Mouse (Mus musculus): ENCODE results near the gene 5730480H06Rik.

5730480H06Rik gene

DNA sequence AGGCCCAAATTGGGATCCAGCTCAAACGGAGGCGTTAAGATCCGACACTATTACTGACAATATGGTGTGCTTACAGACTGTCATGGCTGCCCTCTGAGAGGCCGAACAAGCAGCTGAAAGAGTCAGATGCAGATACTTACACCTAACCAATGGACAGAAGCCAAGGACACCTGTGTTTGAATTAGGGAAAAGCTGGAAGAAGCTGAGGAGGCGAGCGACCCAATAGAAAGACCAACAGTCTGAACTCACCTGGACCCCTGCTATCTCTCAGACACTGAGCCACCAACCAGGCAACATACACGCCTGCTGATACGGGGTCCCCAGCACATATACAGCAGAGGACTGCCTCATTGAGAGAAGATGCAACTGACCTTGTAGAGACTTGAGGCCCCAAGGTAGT lies at the start of gene 5730480H06Rik:
5730480H06Rik (plus strand) TSS at position 301 of the 400 bp plus-strand sequence.
- no peak for DNase-seq

DNA sequence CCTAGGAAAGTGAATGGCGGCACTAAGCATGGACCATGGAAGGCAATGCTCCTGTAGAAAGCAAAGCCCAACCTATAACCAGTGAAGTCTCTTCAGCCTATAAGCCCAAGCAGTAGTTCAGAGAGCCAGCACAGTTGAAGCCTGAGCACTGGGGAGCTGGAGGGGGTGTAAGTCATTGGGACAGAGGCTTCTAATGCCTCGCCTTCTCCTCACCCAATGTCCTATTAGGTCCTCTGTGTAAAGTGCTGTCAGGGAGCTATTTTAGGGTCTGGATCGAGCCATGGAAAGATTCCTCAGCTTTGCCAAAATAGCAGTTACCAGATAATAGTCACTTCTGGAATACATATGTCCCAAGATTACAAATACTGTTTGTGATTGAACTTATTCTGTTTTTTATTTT lies 26.6 kb upstream of the 5730480H06Rik start:
- no peak for DNase-seq

DNA sequence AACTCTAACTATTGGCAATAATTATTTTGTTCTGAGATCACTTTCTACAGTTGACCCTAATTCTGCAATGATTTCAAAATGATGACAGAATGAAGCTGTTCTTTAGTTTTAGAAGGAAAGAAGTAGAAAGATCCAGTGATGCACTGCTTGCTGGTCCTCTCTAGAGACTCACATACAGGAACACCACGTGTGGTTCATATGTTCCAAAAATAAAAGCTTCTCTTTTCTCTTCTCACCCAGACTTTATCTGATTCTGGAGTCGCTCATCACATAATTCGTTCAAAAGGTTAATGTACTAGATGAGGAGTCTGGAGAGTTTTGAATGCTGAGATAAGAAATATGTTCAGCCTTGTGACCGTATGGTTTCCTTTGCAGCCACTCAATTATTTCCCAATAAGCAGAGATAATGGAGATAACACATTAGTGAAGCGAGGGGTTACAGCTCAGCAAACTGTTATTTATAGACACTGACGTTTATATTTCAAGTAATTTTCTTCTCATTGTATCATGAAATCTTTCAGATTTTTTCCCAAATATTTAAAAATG lies 12.6 kb upstream of the 5730480H06Rik start:
- no peak for DNase-seq

DNA sequence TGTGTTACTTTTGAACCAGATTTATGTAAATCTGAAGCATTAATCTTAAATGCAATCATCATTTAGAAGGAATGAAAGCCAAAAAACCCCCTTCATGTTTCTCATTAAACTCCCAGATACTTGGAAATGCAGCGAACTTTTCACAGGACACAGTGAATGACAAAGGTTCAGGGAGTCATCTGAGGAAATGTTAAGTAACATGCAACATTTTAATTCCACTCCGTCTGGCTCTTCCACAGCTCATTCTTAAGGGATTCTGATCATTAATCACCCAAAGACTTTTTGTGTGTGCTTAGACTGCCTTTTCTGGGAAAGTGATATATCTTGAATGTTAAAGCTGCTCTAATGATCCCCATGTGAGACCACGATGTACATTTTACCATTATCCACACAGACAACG lies 7.2 kb upstream of the 5730480H06Rik start:
- no peak for DNase-seq

DNA sequence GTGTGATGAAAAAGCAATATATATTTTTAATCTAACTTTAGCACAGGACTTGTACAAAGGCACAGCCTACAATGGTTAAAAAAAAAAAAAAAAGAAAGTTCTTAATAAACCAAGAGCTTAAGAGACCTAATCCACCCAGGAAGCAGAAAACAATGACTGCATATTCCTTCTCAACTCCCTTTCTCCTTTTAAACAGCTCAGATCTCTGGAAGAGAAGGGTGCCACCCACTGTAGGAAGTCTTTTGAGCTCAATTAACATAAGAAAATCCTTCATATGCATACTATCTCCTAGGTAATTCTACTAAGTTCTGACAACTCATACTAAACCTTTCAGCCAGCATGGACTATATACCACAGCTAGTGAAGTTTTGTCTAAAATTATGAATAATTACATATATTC lies 1.5 kb upstream of the 5730480H06Rik start:
- no peak for DNase-seq

DNA sequence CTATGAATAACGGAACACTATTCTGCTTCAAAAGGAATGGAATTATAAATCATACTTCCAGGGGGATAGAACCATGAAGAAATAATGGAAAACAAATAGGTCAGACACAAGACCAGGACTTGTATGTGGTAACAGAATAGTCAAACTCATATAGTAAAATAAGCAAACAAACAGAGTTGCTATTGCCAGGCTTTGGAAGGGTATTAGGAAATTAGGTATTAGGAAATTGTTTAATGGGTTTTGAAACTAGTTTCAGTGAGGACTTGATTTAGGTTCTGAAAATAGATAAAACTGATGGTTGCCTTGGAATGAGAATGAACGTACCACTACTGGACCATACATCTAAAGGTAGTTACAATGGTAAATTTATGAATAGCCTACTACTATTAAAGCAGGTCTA lies 2.0 kb downstream of the 5730480H06Rik start:
- DNase-seq = no peak

DNA sequence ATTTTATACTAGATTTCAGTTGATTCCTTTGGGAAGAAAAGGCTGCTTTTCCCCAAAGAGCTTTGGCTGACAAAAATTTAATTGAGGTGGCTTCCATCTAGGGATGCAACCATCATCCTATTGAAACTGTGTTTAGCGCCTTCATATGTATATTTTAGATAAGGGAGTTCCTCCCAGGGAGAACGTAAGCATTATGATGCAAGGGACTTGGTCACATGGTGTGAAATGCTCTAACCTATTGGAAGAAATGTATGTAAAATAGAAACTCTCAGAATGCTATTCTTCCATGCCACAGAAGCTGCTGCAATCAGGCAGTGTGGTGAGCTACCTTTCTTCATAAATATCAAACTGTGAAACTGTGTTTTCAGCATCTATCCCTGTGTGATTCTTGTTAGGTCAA lies 3.1 kb downstream of the 5730480H06Rik start:
- no peak for DNase-seq

DNA sequence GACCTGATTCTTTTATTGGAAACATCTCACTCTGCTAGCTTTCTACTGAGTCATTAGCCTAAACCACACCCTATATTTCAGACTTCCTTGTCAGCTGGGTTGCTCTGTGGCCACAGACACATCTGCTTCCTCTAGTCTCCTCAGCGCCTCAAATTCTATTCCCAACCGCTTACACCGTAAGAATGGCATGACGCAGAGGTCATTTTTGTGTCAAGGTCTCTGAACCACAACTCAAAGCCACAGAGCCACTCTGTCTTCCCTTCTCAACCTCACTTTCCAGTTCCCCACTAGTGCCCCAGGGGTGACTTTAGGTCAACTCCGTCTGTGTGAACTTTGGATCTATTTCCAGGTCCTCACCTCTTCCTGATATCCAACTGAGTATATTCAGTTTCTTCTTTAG lies 3.7 kb downstream of the 5730480H06Rik start:
- DNase-seq = no peak

DNA sequence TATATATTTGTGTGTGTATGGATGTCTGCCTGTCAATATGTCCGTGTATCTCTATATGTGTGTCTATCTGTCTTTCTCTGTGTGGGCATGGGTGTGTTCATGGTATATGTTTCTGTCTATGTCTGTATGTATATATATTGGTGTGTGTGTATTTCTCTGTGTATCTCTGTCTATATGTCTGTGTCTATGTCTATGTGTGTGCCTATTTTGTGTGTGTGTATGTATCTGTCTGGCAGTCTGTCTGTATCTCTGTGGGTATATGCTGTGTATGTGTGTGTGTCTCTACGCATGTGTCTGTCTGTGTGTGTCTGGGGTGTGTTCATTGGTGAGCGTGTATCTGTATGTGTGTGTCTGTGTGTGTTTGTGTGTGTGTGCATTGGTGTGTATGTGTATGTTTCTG lies 5.7 kb downstream of the 5730480H06Rik start:
- no peak for DNase-seq

DNA sequence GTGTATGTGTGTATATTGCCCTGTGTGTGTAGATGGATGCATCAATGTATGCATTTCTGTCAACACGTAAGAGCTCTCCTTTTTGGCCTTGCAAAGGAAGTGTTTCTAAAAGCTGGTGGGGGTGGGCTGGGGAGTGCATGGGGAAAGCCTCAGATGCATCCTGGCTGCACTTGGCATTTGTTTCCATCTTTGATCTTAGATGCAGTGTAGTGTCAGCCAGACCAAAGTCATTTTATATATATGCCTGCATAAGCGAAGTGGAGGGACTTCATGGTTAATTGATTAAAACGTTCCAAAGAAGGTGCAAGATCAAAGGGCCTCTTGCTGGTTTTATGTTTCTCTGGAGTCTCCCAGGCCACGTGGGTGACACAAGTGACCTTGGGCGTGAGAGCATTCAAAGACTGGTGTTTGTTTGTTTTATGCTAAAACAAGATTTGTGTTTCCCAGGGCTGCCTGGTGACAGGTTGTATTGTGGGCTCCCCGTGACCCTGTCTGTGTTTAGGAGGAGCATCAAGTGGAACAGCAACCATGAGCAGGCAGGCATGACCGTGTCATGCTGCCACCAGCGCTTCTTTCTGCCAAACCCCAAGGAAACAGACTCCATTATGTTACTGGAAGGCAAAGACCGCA lies 6.2 kb downstream of the 5730480H06Rik start:
- DNase-seq = no peak

DNA sequence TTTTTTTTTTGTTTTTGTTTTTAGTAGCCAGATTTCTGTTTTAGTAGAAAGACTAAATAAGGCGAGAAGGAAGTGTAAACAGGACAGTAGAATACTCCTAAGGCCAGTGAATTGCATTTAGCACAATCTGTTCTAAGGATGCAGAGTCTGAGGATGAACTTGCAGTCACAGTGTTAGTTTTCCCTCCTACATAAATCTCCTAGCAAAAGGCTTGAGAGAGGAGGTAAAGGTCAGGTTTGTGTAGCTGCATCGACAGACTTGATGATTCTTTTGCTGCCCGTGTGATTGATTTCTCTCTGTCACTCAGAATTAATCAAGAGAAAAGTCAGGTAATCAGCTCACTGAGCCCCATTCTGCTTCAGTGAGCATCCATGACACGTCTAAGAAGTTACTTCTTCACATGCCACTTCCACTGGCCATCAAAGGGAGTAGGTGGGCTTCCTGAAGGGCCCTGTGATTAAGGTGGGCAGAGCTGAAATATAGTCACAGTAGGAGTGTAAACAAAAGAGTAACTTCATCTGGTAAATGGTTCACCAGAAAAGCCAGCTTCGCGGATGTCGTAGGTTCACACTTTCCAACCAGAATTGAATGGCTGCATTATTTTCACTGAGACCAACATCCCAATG lies 13.2 kb downstream of the 5730480H06Rik start:
- DNase-seq = no peak

DNA sequence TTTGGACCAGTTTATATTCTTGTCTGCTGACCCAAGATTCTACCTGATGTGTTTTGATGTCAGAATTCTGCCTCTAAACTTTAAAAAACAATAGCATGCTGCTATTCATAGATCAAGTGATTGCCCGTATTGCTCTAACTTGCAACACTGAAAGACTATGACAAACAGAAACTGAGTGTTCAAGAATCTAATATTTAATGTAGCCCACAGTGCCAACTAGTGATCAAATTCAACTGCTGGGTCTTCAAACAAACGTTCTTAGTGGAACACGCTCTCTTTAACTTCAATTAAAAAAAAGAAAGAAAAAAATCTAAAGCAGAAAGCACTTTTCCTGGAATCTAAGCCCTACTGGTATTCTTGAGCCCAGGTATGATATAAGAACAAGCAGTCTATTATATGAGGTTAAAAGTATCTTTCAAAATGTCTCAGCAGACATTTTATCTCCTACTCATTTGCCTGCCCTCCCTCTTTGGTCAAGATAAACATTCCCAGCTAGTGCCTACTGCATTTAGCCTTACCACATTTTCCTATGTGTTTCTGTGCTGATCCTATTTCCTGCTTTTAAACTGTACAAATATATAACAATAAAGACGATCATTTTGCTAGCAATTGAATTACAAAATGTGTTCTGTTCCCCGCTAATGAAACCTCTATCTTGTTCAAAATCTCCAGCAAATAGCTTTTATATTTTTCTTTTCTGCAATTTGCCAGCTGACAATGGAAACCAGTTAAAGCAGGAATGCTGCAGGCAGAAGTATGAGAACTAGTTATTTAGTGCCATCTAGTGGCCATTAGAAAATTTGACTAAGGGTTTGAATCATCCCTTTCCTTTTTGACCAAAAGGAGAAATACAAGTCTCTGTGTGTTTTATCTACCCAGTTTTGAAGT lies 17.6 kb downstream of the 5730480H06Rik start:
- DNase-seq = no peak

DNA sequence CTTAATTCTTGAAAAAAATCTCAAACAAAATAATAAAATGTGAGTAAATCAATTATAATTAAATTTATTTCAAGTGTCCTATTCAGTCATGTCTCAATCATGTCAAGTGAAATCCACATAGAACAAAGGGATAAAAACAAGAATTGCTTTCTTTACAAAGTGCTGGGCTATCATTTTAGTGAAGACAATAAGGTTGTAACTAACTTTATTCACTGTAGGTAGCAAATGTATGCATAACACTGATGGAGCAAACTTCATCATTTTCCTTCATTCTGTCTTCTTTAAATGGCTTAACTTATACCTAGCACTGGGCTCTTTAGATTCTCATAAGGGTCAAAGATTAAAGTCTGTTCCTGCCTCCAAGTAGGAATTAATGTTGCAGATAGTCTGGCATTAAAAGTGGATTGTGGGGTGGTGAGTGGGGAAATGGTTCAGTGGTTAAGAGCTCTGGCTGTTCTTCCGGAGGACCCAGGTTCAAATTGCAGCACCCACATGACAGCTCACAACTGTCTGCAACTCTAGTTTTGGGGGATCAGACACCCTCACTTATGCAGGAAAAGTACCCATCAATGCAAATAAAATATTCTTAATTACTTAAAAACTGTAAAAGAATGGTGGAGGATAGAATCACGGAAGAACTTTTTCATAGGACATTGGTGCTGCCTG lies 18.4 kb downstream of the 5730480H06Rik start:
- DNase-seq = no peak

DNA sequence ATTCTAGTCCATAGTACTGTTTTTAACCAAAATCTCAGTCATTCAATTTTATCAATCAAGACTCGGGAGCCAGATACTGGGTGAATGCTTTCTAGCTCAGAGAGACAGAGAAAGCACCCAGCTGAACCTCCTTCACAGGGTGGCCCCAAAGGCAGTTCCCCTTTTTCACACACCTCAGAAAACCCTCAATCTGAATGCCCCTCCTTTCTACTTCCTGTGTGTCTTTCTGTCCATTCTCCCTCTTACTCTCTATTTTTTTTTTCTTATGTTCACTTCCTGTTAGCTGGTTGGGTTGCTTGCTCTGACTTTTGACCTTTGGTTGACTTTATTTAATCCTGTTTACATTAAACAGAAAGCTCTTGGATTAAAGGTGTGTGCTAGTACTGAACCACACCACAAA lies 21.6 kb downstream of the 5730480H06Rik start:
- DNase-seq = no peak

DNA sequence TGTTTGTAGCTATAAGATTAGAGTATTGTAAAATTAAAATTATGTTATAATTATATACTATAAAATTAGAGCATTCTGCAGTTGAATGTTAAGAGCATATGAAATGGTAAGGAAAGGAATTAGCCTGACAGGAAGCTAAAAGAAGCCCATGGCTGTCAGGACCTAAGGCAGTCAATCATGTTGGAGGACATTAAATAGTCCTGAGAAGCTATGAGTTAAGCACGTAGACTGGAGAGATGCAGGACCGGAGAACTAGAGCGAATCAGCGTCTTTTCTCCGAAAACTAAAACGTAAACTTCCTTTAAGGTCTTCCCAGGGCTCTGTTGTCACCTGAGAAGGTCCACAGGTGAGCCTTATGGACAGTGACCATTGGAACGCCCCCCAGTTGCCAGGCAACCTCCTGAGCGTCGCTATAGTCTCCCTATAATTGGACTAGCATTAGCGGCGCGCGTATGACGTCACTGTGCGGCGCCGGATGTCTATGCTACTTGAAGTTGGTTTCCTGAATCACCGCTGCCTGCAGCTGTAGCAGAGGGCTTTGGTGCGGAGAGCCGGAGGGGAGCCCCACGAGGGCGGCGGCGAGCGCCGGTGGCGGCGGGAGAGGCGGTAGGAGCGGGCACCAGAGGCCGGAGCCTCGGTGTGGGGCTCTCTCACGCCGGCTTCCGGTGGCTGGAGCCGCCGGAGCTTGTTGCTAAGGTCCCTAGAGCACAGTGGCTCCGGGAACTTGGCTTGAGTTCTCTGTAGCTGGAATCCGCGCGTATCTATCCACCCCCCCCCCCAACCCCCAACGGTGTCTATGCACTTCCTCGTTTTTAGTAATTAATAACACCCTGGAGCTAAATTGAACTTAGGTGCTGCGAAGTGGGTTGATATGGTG lies 44.4 kb downstream of the 5730480H06Rik start:
- peak; percentile 94 for DNase-seq

DNA sequence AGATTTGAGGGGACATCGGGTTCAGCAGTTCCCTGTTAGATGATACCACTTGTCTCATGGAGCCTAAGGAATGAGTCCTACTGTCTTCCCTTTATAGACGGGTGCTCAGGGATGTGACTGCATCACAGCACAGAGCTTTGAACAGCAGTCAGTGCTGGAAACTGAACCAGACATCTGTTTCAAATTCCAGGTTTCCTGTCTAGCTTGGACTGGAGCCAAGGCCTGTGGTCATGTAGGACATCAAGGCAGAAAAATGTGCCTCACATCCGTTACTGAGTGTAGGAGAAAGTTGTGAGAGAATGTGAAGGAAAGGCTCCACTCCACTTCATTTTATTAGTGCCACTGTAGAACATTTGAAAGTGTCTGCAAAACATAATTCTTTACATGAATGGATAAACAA lies 74.7 kb downstream of the 5730480H06Rik start:
- peak; percentile 4 for DNase-seq

DNA sequence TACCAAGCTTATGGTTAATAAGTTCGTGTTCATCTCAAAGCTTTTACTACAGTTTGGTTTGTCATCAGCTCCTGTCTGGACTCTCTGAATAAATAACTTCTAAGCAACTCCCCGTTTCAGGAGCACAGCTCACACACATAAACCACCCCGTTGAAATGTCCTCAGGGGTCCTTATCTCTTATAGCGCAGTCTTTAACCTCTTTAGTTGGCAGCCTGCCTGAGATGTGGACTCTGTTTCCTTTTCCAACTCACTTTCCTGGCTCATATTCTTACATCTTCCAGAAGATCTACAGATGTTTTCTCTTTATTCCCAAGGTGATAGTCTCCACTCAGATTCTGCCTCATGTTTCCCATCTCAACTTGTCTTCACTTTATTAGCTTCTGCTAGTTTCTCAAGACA lies 80.5 kb downstream of the 5730480H06Rik start:
- no peak for DNase-seq

DNA sequence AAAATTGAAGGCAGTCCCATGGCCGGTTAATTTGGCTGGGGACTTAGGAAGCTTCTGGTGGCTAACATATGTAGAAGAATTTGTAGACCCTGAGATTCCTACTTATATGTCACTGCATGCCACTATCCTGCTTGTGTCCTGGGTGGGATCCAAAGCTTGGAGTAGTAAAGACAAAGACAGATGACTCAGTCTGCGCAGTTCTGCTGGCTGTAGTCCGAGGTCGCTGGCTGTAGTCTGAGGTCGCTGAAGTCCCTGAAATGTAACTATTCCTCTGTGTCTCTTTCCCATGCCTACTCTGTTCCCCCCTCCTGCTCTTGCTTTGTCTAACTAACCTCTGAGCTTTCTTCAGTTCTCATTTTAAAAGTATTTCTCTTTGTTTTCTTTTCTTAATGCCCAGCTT lies 82.6 kb downstream of the 5730480H06Rik start:
- DNase-seq = no peak

DNA sequence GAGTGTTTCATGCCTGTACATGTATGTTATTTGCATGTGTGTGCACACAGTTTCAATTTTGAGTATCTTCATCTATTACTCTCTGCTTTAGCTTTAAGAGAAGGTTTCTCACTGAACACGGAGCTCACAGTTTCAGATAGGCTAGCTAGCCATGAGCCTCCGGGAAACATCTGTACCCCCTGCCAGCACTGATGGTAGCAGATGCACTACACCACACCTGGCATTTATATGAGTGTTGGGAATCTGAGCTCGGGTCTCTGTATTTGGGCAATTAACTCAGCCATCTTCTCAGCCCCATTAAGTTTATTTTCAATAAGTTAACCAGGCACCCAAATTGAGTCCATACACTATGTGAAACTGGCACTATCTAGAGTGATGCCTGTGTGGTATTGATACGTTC lies 83.7 kb downstream of the 5730480H06Rik start:
- no peak for DNase-seq

DNA sequence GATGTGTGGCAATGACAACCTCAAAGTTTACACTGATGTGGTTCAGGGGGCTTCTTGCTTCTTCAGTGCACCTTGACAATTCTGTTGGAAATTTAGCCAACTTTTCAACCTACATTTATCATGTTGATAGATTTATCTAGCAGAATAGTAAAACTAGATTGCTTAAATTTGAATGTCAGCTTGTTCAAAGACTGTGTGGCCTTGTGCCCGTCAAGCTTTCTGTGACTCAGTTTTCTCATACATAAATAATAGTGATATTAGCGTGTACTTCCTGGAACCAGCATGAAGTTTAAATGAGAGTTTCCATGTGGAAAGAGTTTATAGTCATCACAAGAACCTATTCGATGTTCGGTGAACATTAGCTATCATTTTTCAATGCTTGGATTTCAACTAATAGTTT lies 84.5 kb downstream of the 5730480H06Rik start:
- DNase-seq = no peak

DNA sequence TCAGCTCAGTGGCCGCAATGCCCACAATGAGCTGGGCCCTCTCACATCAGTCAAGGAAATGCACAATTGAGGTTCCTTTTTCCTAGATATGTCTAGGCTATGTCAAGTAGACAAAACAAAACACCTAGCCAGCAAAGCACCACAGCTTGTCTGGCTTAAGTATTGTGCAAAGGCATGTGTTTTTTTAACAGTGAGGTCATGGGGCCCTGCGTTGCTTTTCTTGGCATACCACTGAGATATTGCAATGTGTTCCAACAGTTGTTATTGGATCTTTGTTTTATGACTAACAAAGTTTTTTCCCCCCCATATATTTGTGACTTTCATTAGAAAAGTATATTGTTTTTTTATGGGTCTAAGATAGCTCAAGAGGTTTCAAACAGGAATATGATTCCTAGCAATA lies 92.0 kb downstream of the 5730480H06Rik start:
- DNase-seq = no peak

DNA sequence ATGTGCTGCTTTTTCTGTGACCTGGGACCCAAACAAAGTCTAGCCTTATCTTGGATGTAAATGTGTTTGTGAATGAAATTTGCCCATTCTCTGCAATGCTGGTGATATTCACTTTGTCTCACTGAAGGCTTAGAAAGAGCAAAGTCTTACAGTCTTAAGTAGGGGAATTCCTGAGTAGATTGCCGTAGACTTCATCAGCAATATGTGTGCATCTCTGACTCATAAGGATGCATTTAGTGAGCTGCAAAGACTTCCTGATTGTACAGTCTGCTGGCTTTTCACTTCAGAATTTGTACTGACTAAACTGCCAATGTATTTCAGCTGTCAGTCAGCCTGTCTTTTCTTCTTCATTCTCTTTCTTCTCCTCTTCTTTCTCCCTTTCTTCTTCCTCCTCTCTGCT lies 94.2 kb downstream of the 5730480H06Rik start:
- DNase-seq = no peak
